Mouse (Mus musculus) cerebellum, adult 2 months (tissue): ENCODE data around the gene Nop9. TPM values are rescaled to one million over a fixed set of nuclear protein-coding genes. Genes with fewer than 3 reads are reported as not detected.

Experiments used
- DNase-seq, 2 experiments: peaks; one replicate each; pipeline ENCODE4 v3.0.0; 2021
- H3K27ac ChIP-seq: fragments of 200-500 bp; 2 replicates; pipeline ENCODE4 v1.5.1; 2012; ENCODE audit warnings: low read length, control low read depth, inconsistent platforms; ENCODE audit not compliant: insufficient read depth
- H3K27me3 ChIP-seq: fragments of 200-500 bp; 2 replicates; pipeline ENCODE4 v1.6.1; 2012; ENCODE audit warnings: inconsistent platforms, mild to moderate bottlenecking, low read length, moderate library complexity; ENCODE audit not compliant: control insufficient read depth, insufficient read depth
- H3K4me1 ChIP-seq: fragments of 200-500 bp; 2 replicates; pipeline ENCODE4 v1.6.1; 2011; ENCODE audit warnings: low read length; ENCODE audit not compliant: control insufficient read depth, insufficient read depth
- H3K4me3 ChIP-seq: fragments of 200-500 bp; replicated peaks from 2 replicates; pipeline ENCODE3; 2011; ENCODE audit warnings: mild to moderate bottlenecking, low read depth, low read length, control low read depth; ENCODE audit not compliant: insufficient read depth
- CTCF ChIP-seq: fragments of 200-500 bp; IDR thresholded peaks from 2 replicates; pipeline ENCODE4 v1.5.1; 2011; ENCODE audit warnings: low read depth, mild to moderate bottlenecking, control low read depth, low read length, moderate library complexity, borderline replicate concordance; ENCODE audit not compliant: insufficient read depth
- POLR2A ChIP-seq: fragments of 200-500 bp; IDR thresholded peaks from 2 replicates; pipeline ENCODE4 v1.6.1; 2011; ENCODE audit warnings: low read length, control low read depth, borderline replicate concordance; ENCODE audit not compliant: insufficient read depth
- WGBS: fragments of 180-500 bp; shearing (Covaris S2); methylation state at CpG from one replicate; pipeline ENCODE4 v1.1.7; 2018; 5-methylcytosine and 5-hydroxymethylcytosine counted together
- polyA plus RNA-seq: library from polyadenylated mRNA; depleted of rRNA; stranded (reverse); fragments of >200 nt; gene quantifications from 2 replicates; pipeline ENCODE4 v1.2.3, GENCODE M21; 2012

Gene Nop9
- polyA plus RNA-seq, 1 experiment = 10.7 TPM

DNA sequence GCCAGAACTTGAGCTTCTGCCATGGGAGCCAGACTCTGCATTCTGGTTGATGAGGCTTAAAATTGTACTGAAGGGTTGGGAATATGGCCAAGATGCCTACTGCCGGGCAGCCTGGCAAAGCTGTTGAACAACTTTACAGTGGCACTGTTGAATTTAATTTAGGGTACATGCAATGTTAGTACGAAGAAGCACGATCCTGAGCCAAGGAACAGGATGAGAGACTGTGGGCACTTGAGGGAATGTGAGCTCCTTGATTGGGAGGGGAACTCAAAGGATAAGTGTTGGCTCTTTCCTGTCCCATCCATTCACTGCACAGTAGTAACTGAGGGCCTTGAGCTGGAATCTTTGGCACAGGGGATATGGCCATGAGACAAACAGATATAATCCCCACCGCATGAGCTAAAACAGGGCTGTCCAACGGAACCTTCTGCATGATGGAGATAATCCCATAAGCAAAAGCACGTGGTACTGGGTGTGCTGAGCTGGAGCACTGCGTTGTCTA is 14.9 kb upstream of the Nop9 start:
- 0 out of 2 replicates have a peak overlapping the region, but pooled peaks have one; percentile 28 for H3K27ac ChIP-seq
- no peak overlapping the region for H3K4me3 ChIP-seq
- DNase-seq = peak in 1 of 2 experiments; percentile 31
- H3K4me1 ChIP-seq = no peaks in the 10 kb centered on the region
- 7% methylated on average over 7 of the region's 7 CpGs for WGBS
- no peak for TF ChIP-seq CTCF
- TF ChIP-seq POLR2A = no peak
- H3K27me3 ChIP-seq = no peaks in the 10 kb centered on the region

DNA sequence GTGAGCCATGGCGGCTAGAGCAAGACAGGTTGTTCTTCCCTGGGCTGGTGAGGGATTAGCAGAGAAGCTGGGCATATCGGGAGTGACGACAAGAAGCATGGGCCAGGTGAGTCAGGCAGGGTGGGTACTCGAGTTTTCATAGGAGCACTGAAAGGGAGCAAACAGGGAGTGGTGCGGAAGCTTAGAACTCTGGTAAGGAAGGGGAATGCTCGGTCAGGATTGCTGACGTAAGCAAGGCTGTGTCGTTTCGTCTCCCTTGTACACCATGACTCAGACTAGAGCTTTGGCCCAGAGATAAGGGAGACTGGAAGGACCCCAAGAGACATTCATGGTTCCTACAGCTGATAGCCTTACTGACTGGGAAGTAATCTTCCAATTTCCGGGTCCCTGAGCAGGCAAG is 11.6 kb upstream of the Nop9 start:
- Histone ChIP-seq H3K4me3 (no peak overlapping the region), H3K27ac (no peak overlapping the region), H3K27me3 (no peaks in the 10 kb centered on the region), H3K4me1 (no peaks in the 10 kb centered on the region)
- whole genome bisulfite sequencing = 79% methylated on average over 10 of the region's 10 CpGs
- no peak for TF ChIP-seq POLR2A
- TF ChIP-seq CTCF = no peak
- no peak for DNase-seq

DNA sequence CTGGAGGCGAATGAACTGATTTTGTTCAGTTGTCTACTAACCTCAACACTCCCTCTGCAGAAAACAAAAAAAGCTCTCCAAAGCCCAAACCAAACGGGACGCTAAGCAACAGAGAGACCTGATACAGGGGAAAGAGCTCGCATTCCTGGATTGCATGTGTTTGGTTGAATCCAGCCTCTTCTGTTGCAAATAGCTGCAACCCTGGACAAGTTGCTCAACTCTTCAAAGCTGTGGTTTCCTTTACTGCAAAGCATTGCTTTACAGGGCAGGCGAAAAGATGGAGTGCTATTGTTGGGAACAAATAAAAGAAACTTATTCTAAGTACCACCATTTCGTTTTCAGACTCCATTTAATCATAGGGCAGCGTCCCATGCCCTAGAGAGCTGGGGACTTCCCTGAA is 10.6 kb upstream of the Nop9 start:
- TF ChIP-seq CTCF = no peak
- TF ChIP-seq POLR2A = no peak
- WGBS = 81% methylated on average over 7 of the region's 7 CpGs
- Histone ChIP-seq H3K4me3 (no peak overlapping the region), H3K4me1 (no peaks in the 10 kb centered on the region), H3K27me3 (no peaks in the 10 kb centered on the region), H3K27ac (no peak overlapping the region)
- DNase-seq = no peak

DNA sequence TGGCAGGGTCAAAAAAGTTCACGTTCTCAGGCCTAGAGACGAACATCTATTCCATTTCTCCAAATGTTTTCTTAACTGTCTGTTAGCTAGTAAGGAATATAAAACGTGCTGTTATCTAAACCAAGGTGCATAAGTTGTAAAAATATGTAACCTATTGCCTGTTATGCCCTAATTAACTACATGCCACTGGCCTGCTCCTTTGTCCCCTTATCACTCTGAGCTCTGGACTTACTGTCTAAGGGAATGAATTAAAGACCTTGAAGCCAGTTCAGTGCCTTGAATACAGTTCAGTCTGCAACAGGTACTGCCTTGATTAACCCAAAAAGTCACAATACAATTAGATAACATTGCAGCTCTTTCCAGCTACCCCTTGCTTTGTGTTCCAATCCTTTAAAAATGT is 10.2 kb upstream of the Nop9 start:
- TF ChIP-seq CTCF (no peak), POLR2A (no peak)
- no peak for DNase-seq
- 82% methylated on average over 3 of the region's 3 CpGs for WGBS
- H3K4me1 ChIP-seq = no peaks in the 10 kb centered on the region
- no peak overlapping the region for H3K27ac ChIP-seq
- H3K4me3 ChIP-seq = no peak overlapping the region
- H3K27me3 ChIP-seq = no peaks in the 10 kb centered on the region

DNA sequence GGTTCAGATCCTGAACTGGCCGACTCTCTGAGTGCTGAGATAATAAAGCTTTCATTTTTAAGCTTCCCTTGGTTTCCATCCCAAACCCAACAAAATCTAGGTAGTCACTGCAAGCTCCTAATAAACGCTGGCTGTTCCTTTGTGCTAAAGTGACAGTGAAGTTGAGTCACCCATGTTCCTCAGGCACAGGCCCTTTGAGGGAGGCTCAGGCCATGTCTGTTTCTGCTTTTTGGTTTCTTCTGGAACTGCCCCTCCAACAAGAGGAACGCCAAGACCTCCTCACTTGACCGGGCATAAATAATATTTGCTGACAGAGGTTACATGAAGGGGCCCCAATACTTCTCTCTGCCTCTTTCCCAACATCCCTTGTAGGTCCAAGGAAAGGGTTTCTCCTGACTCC is 9.7 kb upstream of the Nop9 start:
- Histone ChIP-seq H3K27me3 (no peaks in the 10 kb centered on the region), H3K27ac (no peak overlapping the region), H3K4me3 (no peak overlapping the region), H3K4me1 (no peaks in the 10 kb centered on the region)
- 62% methylated on average over 4 of the region's 4 CpGs for WGBS
- no peak for TF ChIP-seq POLR2A
- TF ChIP-seq CTCF = no peak
- no peak for DNase-seq

DNA sequence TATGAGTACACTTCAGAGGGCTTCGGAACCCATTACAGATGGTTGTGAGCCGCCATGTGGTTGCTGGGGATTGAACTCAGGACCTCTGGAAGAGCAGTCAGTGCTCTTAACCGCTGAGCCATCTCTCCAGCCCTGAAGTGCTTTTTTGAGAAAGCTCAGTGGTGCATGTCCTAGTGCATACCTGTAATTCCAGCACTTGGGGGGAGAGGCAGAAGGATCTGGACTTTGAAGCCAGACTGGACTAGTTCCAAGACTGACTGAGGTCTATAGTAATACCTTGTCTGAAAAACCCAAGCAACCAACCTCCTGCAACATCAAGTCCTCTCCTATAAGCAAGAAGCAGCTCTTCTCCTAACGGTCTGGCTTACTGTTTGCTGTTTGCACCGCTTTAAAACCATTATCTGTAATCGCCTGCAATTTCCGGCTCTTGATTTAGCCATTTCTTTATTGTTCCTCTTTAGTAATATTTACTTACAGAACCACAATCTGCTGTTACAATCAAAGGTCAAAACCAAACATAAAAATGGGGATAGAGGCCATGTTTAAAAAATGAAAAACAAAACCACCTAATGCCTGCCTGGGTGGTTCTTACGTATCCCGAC is 8.3 kb upstream of the Nop9 start:
- WGBS = 89% methylated on average over 9 of the region's 9 CpGs
- no peaks in the 10 kb centered on the region for H3K4me1 ChIP-seq
- H3K27me3 ChIP-seq = no peaks in the 10 kb centered on the region
- no peak for TF ChIP-seq CTCF
- TF ChIP-seq POLR2A = no peak
- H3K27ac ChIP-seq = no peak overlapping the region
- no peak overlapping the region for H3K4me3 ChIP-seq
- no peak for DNase-seq

DNA sequence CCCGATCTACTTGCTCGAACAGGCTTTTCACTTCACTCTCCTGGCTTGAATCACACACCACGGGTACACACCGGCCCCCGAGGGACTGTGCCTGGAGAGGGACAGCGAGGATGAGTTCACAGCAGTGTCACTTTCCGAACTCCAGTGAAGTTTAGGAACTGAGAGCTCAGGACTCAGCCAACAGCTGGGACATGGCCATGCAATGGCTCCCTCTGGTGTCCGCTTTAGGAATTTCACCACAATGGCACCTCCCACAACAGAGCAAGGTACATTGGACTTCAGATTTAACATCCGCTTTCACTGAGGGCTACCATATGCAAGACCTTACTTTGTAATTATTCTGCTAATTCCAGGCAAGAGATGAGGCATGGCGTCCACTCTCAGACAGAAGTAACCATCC is 1.8 kb upstream of the Nop9 start:
- TF ChIP-seq POLR2A = no peak
- TF ChIP-seq CTCF = peak; percentile 96
- Histone ChIP-seq H3K27ac (no peak overlapping the region), H3K4me1 (0 out of 2 replicates have a peak, but pooled peaks cover 4% of the 10 kb centered on the region), H3K27me3 (no peaks in the 10 kb centered on the region), H3K4me3 (no peak overlapping the region)
- 9% methylated on average over 10 of the region's 10 CpGs for whole genome bisulfite sequencing
- DNase-seq = peak; percentile 73 to 84

DNA sequence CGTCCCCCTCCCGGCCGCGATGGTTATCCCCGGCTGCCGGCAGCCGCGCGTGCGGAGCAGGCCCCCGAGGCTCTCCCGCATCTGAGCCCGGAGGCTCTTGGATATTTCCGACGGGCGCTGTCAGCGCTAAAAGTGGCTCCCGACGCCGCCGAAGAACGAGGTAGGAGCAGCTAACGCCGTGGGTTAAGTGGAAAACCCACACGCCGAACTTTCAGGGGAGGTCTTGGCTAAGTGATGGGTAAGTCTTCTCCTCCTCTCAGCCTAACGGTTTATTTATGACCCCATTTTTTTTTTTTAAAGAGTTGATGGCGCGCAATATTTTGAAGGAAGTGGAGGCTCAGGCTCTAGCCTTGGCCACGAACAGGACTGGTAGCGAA is 356 bp downstream of the Nop9 start:
- TF ChIP-seq CTCF = no peak
- no peak for TF ChIP-seq POLR2A
- WGBS = under 1% methylated on average over 31 of the region's 31 CpGs
- no peak overlapping the region for H3K27ac ChIP-seq

DNA sequence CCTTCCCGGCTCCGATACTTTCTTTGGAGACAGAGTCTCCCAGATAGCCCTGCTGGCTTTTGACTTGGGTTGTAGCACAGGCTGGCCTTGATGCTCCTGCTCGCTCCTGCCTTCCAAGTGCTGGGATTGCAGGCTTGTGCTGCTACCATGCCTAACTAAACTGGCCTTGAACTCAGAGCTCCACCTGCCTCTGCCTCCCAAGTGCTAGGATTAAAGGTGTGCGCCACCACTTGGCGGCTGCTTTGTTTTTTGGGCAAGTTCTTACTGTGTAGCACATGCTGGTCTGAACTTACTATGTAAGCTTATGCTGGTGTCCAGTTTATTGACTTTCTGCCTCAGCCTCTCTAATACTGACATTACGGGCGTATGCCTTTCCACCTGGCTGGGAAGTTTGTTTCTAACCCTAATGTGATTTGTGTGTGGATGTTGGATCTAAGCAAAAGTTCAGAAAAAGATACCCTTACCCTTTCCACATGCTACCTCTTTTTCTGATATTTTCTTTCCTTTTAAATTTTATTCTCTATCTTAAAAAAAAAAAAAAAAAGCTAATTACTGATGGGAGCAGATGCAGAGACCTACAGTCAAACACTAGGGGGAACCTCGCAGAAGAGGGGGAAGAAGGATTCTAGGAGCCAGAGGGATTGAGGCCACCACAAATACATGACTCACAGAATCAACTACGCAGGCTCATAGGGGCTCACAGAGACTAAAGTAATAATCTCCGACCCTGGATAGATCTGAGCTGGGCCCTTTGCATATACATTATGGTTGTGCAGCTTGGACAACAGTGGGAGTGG is 1.8 kb downstream of the Nop9 start:
- TF ChIP-seq CTCF = no peak
- TF ChIP-seq POLR2A = no peak
- no peak for DNase-seq
- WGBS = 89% methylated on average over 10 of the region's 10 CpGs
- H3K4me1 ChIP-seq = 0 out of 2 replicates have a peak, but pooled peaks cover 4% of the 10 kb centered on the region
- no peak overlapping the region for H3K4me3 ChIP-seq
- H3K27me3 ChIP-seq = no peaks in the 10 kb centered on the region
- no peak overlapping the region for H3K27ac ChIP-seq

More for the DNA sequence above, 356 bp downstream of the Nop9 start:
- DNase-seq = no peak
- 0 out of 2 replicates have a peak, but pooled peaks cover 4% of the 10 kb centered on the region for H3K4me1 ChIP-seq
- peak overlapping the region; percentile 83 for H3K4me3 ChIP-seq
- no peaks in the 10 kb centered on the region for H3K27me3 ChIP-seq
